Mouse (Mus musculus): ENCODE data around the gene Rps27. TPM values are rescaled to one million over a fixed set of nuclear protein-coding genes. Genes with fewer than 3 reads are reported as not detected.

The Rps27 gene
- total RNA-seq, 2 experiments from 2014 or later: 889 to 951 TPM

GRCm38 (mm10) chr3:90195644-90196043 is 17.8 kb downstream of the Rps27 start:
- intact Hi-C loops (cut with DNase I; ENCODE audit: low total_unique reads): no loop called here
- DNase-seq: no peak

- intact Hi-C loops (cut with DNase I; ENCODE audit: low total_unique reads): no loop called here
- DNase-seq: no peak
Observed at GRCm38 (mm10) chr3:90194759-90195158, 18.7 kb downstream of the Rps27 start.

DNA sequence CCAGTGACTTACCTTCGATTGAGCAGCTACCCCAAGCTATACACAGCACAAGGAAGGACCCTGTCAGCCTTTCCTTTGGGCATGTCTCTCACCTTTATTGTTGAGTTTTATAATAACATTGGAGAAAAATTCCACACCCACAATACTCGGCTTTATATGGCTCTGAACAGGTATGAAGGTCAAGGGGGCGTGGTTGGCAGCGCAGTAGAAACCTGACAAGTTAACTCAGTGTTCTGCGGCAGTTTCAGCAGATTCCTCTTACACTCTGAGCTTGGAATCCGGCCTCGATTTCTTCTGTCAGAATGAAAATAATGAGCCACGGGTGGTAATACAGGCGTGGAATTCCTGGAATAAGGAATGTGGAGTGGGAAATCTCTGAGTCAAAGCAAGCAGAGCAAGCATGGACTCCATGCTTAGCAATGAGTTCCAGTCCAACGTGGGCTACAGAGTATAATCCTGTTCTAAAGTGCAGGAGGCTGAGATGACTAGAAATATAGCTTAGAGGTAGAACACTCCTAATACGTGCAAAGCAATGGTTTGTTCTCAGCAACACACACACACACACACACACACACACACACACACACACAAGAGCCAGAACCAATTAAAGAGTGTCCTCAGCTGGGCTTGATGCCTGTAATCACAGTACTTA is 22.5 kb downstream of the Rps27 start:
- intact Hi-C loops (cut with DNase I; ENCODE audit: low total_unique reads): no loop called here
- DNase-seq: no peak

- DNase-seq: no peak
- intact Hi-C loops (cut with DNase I; ENCODE audit: low total_unique reads): no loop called here
Observed at GRCm38 (mm10) chr3:90183581-90183980, 29.9 kb downstream of the Rps27 start.

DNA sequence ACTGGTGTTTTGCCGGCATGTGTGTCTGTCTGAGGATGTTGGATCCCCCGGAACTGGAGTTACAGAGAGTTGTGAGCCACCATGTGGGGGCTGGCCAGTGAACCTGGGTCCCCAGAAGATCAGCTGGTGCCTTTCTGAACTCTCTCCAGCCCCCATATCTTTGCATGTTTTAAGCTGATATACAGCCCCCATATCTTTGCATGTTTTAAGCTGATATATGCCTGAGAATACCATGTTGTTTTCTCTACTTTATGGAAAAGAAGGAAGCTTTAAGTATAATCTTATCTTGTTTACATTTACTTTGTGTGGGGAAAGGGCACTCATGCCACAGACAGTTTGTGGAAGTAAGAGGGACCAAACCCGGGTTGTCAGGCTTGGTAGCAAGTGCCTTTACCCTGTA is 33.9 kb downstream of the Rps27 start:
- DNase-seq: no peak
- intact Hi-C loops (cut with DNase I; ENCODE audit: low total_unique reads): no loop called here

Other genes starting within 250 kb of the Rps27 start
- gene Hax1, start 214.9 kb downstream of the Rps27 start, total RNA-seq (2021): 10 to 100 TPM; 45.2 to 50.2 TPM
- gene 4933434E20Rik, start 162.0 kb downstream of the Rps27 start, total RNA-seq (2021): 10 to 100 TPM; 46.8 to 56.9 TPM
- 10 to 100 TPM; 90.4 to 95.0 TPM for gene Ubap2l, start 161.0 kb downstream of the Rps27 start, total RNA-seq (2021)
- gene Tpm3, start 141.0 kb downstream of the Rps27 start, total RNA-seq (2021): 100 to 1,000 TPM; 346 to 601 TPM
- gene Nup210l, start 109.5 kb downstream of the Rps27 start, total RNA-seq (2021): under 1 TPM; 0.04 to 0.08 TPM
- 10 to 100 TPM; 10.8 to 11.8 TPM for gene Rab13, start within 50 bp of the Rps27 start, total RNA-seq (2021)
- 10 to 100 TPM; 41.6 to 47.5 TPM for gene Jtb, start 17.9 kb upstream of the Rps27 start, total RNA-seq (2021)
- under 1 TPM; 0.27 to 0.39 TPM for gene Creb3l4, start 29.9 kb upstream of the Rps27 start, total RNA-seq (2021)
- gene Slc39a1, start 34.5 kb upstream of the Rps27 start, total RNA-seq (2021): 10 to 100 TPM; 57.8 to 62.7 TPM
- gene Crtc2, start 40.5 kb upstream of the Rps27 start, total RNA-seq (2021): 10 to 100 TPM; 13.5 to 14.1 TPM
- gene Dennd4b, start 51.5 kb upstream of the Rps27 start, total RNA-seq (2021): 10 to 100 TPM; 44.8 to 45.3 TPM
- gene Gatad2b, start 79.5 kb upstream of the Rps27 start, total RNA-seq (2021): 10 to 100 TPM; 41.5 to 43.2 TPM
- gene Slc27a3, start 176.3 kb upstream of the Rps27 start, total RNA-seq (2021): 1 to 10 TPM; 1.9 to 2.3 TPM
- gene Ints3, start 220.0 kb upstream of the Rps27 start, total RNA-seq (2021): 10 to 100 TPM; 15.7 to 17.7 TPM